Mouse (Mus musculus): Measurements from ENCODE around the gene Tmem117. TPM values are rescaled to one million over a fixed set of nuclear protein-coding genes. Genes with fewer than 3 reads are reported as not detected.

Tmem117 gene
- 1.1 and 1.2 TPM in 2 replicates for polyA plus RNA-seq (2012; rRNA removed)

- no peak for DNase-seq (ENCODE audit: low read depth)
Observed at GRCm38 (mm10) chr15:94628830-94629601, at the start of gene Tmem117. Gene Tmem117 (plus strand): TSS chr15:94629232.

GRCm38 (mm10) chr15:94582000-94582593 is 46.9 kb upstream of the Tmem117 start:
- DNase-seq (ENCODE audit: low read depth): no peak

GRCm38 (mm10) chr15:94583153-94583552 is 45.9 kb upstream of the Tmem117 start:
- no peak for DNase-seq (ENCODE audit: low read depth)

- no peak for DNase-seq (ENCODE audit: low read depth)
Observed at GRCm38 (mm10) chr15:94584738-94585137, 44.3 kb upstream of the Tmem117 start.

- no peak for DNase-seq (ENCODE audit: low read depth)
Observed at GRCm38 (mm10) chr15:94587826-94588715, 41.0 kb upstream of the Tmem117 start.

GRCm38 (mm10) chr15:94589219-94590075 is 39.6 kb upstream of the Tmem117 start, which contains the start of gene Twf1:
Gene Twf1 (minus strand): TSS chr15:94589889.
- DNase-seq (ENCODE audit: low read depth): no peak

GRCm38 (mm10) chr15:94590083-94590482 is 38.9 kb upstream of the Tmem117 start:
- no peak for DNase-seq (ENCODE audit: low read depth)

- DNase-seq (ENCODE audit: low read depth): no peak
Observed at GRCm38 (mm10) chr15:94591356-94591755, 37.7 kb upstream of the Tmem117 start.

- DNase-seq (ENCODE audit: low read depth): no peak
Observed at GRCm38 (mm10) chr15:94593586-94593985, 35.4 kb upstream of the Tmem117 start.

- DNase-seq (ENCODE audit: low read depth): no peak
Observed at GRCm38 (mm10) chr15:94600145-94600707, 28.8 kb upstream of the Tmem117 start.

GRCm38 (mm10) chr15:94601339-94601738 is 27.7 kb upstream of the Tmem117 start:
- no peak for DNase-seq (ENCODE audit: low read depth)

GRCm38 (mm10) chr15:94602441-94602840 is 26.6 kb upstream of the Tmem117 start:
- no peak for DNase-seq (ENCODE audit: low read depth)

- DNase-seq (ENCODE audit: low read depth): no peak
Observed at GRCm38 (mm10) chr15:94607768-94608167, 21.3 kb upstream of the Tmem117 start.

GRCm38 (mm10) chr15:94616036-94616435 is 13.0 kb upstream of the Tmem117 start:
- DNase-seq (ENCODE audit: low read depth): no peak

- no peak for DNase-seq (ENCODE audit: low read depth)
Observed at GRCm38 (mm10) chr15:94620909-94621308, 8.1 kb upstream of the Tmem117 start.

- DNase-seq (ENCODE audit: low read depth): no peak
Observed at GRCm38 (mm10) chr15:94628463-94628829, 586 bp upstream of the Tmem117 start.

- DNase-seq (ENCODE audit: low read depth): no peak
Observed at GRCm38 (mm10) chr15:94630553-94630952, 1.5 kb downstream of the Tmem117 start.

GRCm38 (mm10) chr15:94634524-94634923 is 5.5 kb downstream of the Tmem117 start:
- DNase-seq (ENCODE audit: low read depth): no peak

- DNase-seq (ENCODE audit: low read depth): no peak
Observed at GRCm38 (mm10) chr15:94638207-94638606, 9.2 kb downstream of the Tmem117 start.

- no peak for DNase-seq (ENCODE audit: low read depth)
Observed at GRCm38 (mm10) chr15:94639126-94639525, 10.1 kb downstream of the Tmem117 start.

- no peak for DNase-seq (ENCODE audit: low read depth)
Observed at GRCm38 (mm10) chr15:94646012-94646411, 17.0 kb downstream of the Tmem117 start.
